Mouse (Mus musculus) liver, adult 2 months (tissue): ENCODE measurements around the gene Litaf. TPM values are rescaled to one million over a fixed set of nuclear protein-coding genes. Genes with fewer than 3 reads are reported as not detected.
A peak's percentile ranks its signal among the peaks of the same experiment; 100 is the strongest.

Experiments
- DNase-seq: peaks from one replicate; pipeline ENCODE4 v3.0.0-alpha.2; 2011; ENCODE audit warnings: low read depth, low spot score; ENCODE audit errors: extremely low read depth
- H3K27ac ChIP-seq: fragments of 200-500 bp; replicated peaks from 2 replicates; pipeline ENCODE4 v1.5.1; 2012; ENCODE audit warnings: low read depth, mild to moderate bottlenecking, control low read depth, inconsistent platforms, low read length; ENCODE audit not compliant: insufficient read depth
- H3K27me3 ChIP-seq: fragments of 200-500 bp; 2 replicates; pipeline ENCODE4 v1.6.1; 2012; ENCODE audit warnings: mild to moderate bottlenecking, moderate library complexity, low read length, inconsistent platforms; ENCODE audit not compliant: control insufficient read depth, insufficient read depth
- H3K36me3 ChIP-seq: fragments of 200-500 bp; 2 replicates; pipeline ENCODE4 v1.6.1; 2012; ENCODE audit warnings: low read length, inconsistent platforms; ENCODE audit not compliant: control insufficient read depth, insufficient read depth
- H3K4me1 ChIP-seq: fragments of 200-500 bp; 2 replicates; pipeline ENCODE4 v1.6.1; 2011; ENCODE audit warnings: low read length; ENCODE audit not compliant: control insufficient read depth, insufficient read depth
- H3K4me3 ChIP-seq: fragments of 200-500 bp; 2 replicates; pipeline ENCODE4 v1.5.1; 2011; ENCODE audit warnings: low read depth, mild to moderate bottlenecking, control low read depth, low read length, moderate library complexity; ENCODE audit not compliant: insufficient read depth
- H3K79me2 ChIP-seq: fragments of 200-500 bp; 2 replicates; pipeline ENCODE4 v1.6.1; 2012; ENCODE audit warnings: inconsistent platforms, mild to moderate bottlenecking, low read length, moderate library complexity; ENCODE audit not compliant: control insufficient read depth, insufficient read depth
- H3K9ac ChIP-seq: fragments of 200-500 bp; 2 replicates; pipeline ENCODE4 v1.6.1; 2012; ENCODE audit warnings: low read depth, mild to moderate bottlenecking, control low read depth, inconsistent platforms, low read length
- CTCF ChIP-seq: fragments of 200-500 bp; IDR thresholded peaks from 2 replicates; pipeline ENCODE4 v1.5.1; 2011; ENCODE audit warnings: low read depth, low read length, control low read depth
- POLR2A ChIP-seq: fragments of 200-500 bp; IDR thresholded peaks from 2 replicates; pipeline ENCODE4 v1.6.1; 2011; ENCODE audit warnings: low read length, control low read depth; ENCODE audit not compliant: insufficient read depth; ENCODE audit errors: extremely low read depth
- WGBS: fragments of 180-500 bp; shearing (Covaris S2); methylation state at CpG from one replicate; pipeline ENCODE4 v1.1.7; 2018; 5-methylcytosine and 5-hydroxymethylcytosine counted together
- polyA plus RNA-seq: library from polyadenylated mRNA; depleted of rRNA; stranded (reverse); fragments of >200 nt; gene quantifications from 2 replicates; pipeline ENCODE4 v1.2.3, GENCODE M21; 2012
- total RNA-seq: library from RNA; depleted of rRNA; stranded (reverse); fragments of >200 nt; gene quantifications from 2 replicates; pipeline ENCODE4 v1.2.3, GENCODE M21; 2014

The Litaf gene
- total and polyA plus RNA-seq, 2 experiments = 27.4 to 161 TPM

GRCm38 (mm10) chr16:11051134-11051533 lies 14.8 kb downstream of the Litaf start:
- no peak for TF ChIP-seq POLR2A
- TF ChIP-seq CTCF = no peak
- 69% methylated on average over 11 of the region's 11 CpGs for WGBS
- Histone ChIP-seq H3K9ac (no peak overlapping the region), H3K27me3 (no peaks in the 10 kb centered on the region), H3K27ac (no peak overlapping the region), H3K36me3 (no peaks in the 10 kb centered on the region), H3K4me1 (no peaks in the 10 kb centered on the region), H3K4me3 (no peak overlapping the region), H3K79me2 (no peaks in the 10 kb centered on the region)
- peak; percentile 84 for DNase-seq

GRCm38 (mm10) chr16:11050226-11050625 lies 15.7 kb downstream of the Litaf start:
- no peak for TF ChIP-seq CTCF
- TF ChIP-seq POLR2A = no peak
- Histone ChIP-seq H3K4me3 (no peak overlapping the region), H3K27me3 (no peaks in the 10 kb centered on the region), H3K36me3 (no peaks in the 10 kb centered on the region), H3K4me1 (no peaks in the 10 kb centered on the region), H3K9ac (no peak overlapping the region), H3K27ac (no peak overlapping the region), H3K79me2 (no peaks in the 10 kb centered on the region)
- DNase-seq = no peak
- WGBS = 97% methylated on average over 2 of the region's 2 CpGs

- H3K27ac ChIP-seq = no peak overlapping the region
These were observed 18.8 kb downstream of the Litaf start for GRCm38 (mm10) chr16:11047130-11047529.

GRCm38 (mm10) chr16:11046437-11046836 lies 19.5 kb downstream of the Litaf start:
- Histone ChIP-seq H3K9ac (no peak overlapping the region), H3K4me3 (no peak overlapping the region), H3K4me1 (no peaks in the 10 kb centered on the region; the same call in 1 of the 2 replicates), H3K79me2 (no peaks in the 10 kb centered on the region), H3K27ac (no peak overlapping the region), H3K27me3 (no peaks in the 10 kb centered on the region), H3K36me3 (no peaks in the 10 kb centered on the region)
- WGBS = 72% methylated on average over 7 of the region's 7 CpGs
- TF ChIP-seq CTCF = no peak
- no peak for TF ChIP-seq POLR2A
- no peak for DNase-seq

More at GRCm38 (mm10) chr16:11047130-11047529, 18.8 kb downstream of the Litaf start:
- no peak overlapping the region for H3K4me3 ChIP-seq
- no peak for TF ChIP-seq CTCF
- TF ChIP-seq POLR2A = no peak
- no peak for DNase-seq
- no peaks in the 10 kb centered on the region for H3K36me3 ChIP-seq
- WGBS = 80% methylated on average over 7 of the region's 7 CpGs
- H3K4me1 ChIP-seq = no peaks in the 10 kb centered on the region; the same call in 1 of the 2 replicates
- H3K79me2 ChIP-seq = no peaks in the 10 kb centered on the region
- no peaks in the 10 kb centered on the region for H3K27me3 ChIP-seq
- no peak overlapping the region for H3K9ac ChIP-seq

GRCm38 (mm10) chr16:11043239-11043638 lies 22.7 kb downstream of the Litaf start:
- Histone ChIP-seq H3K79me2 (no peaks in the 10 kb centered on the region), H3K36me3 (no peaks in the 10 kb centered on the region), H3K9ac (no peak overlapping the region), H3K4me3 (no peak overlapping the region), H3K4me1 (no peaks in the 10 kb centered on the region; the same call in 1 of the 2 replicates), H3K27me3 (no peaks in the 10 kb centered on the region), H3K27ac (no peak overlapping the region)
- WGBS = 82% methylated on average over 5 of the region's 5 CpGs
- TF ChIP-seq POLR2A = no peak
- no peak for TF ChIP-seq CTCF
- DNase-seq = no peak

- Histone ChIP-seq H3K79me2 (no peaks in the 10 kb centered on the region), H3K36me3 (no peaks in the 10 kb centered on the region), H3K9ac (no peak overlapping the region), H3K27me3 (no peaks in the 10 kb centered on the region), H3K4me1 (no peaks in the 10 kb centered on the region; the same call in 1 of the 2 replicates), H3K27ac (no peak overlapping the region), H3K4me3 (no peak overlapping the region)
- TF ChIP-seq POLR2A (no peak), CTCF (no peak)
- DNase-seq = no peak
- 92% methylated on average over 2 of the region's 2 CpGs for WGBS
These were observed 25.4 kb downstream of the Litaf start for GRCm38 (mm10) chr16:11040603-11041002.
